Mouse (Mus musculus) MEL (cell line): ENCODE data around the gene G430095P16Rik.

Experiments used
- BHLHE40 ChIP-seq: IDR thresholded peaks from 2 replicates; pipeline ENCODE4 v1.6.1; 2012; ENCODE audit warnings: low read depth, mild to moderate bottlenecking, inconsistent platforms, low read length, improper control_type of control experiment, borderline replicate concordance
- CTCF ChIP-seq, 3 experiments: IDR thresholded peaks in 2 of 3; conservative IDR thresholded peaks in 1 of 3; 2 replicates each; pipeline ENCODE4 v1.5.1; 2011 to 2012; ENCODE audit warnings: low read length in 3 of 3, low read depth in 2 of 3, mild to moderate bottlenecking in 2 of 3, improper control_type of control experiment in 1 of 3, inconsistent platforms in 1 of 3, mixed read lengths in 1 of 3, moderate library complexity in 1 of 3; ENCODE audit not compliant: control insufficient read depth in 1 of 3, insufficient read depth in 1 of 3, poor library complexity in 1 of 3, severe bottlenecking in 1 of 3
- E2F4 ChIP-seq: IDR thresholded peaks from 2 replicates; pipeline ENCODE4 v1.6.1; 2011; ENCODE audit warnings: low read depth, low read length, improper control_type of control experiment, borderline replicate concordance
- EP300 ChIP-seq, 2 experiments: IDR thresholded peaks; 2 replicates each; pipeline ENCODE4 v1.6.1; 2011; ENCODE audit warnings: improper control_type of control experiment in 2 of 2, low read length in 2 of 2, low read depth in 1 of 2, mild to moderate bottlenecking in 1 of 2
- GATA1 ChIP-seq: IDR thresholded peaks from 2 replicates; pipeline ENCODE4 v1.6.1; 2011; ENCODE audit warnings: low read depth, low read length, improper control_type of control experiment
- KAT2A ChIP-seq: conservative IDR thresholded peaks from 2 replicates; pipeline ENCODE4 v1.6.1; 2012; ENCODE audit warnings: low read depth, low read length, improper control_type of control experiment, inconsistent platforms
- MAX ChIP-seq: IDR thresholded peaks from 2 replicates; pipeline ENCODE4 v1.6.1; 2011; ENCODE audit warnings: low read length, improper control_type of control experiment
- MXI1 ChIP-seq: IDR thresholded peaks from 2 replicates; pipeline ENCODE4 v1.6.1; 2011; ENCODE audit warnings: mild to moderate bottlenecking, low read depth, low read length, improper control_type of control experiment
- NELFE ChIP-seq: IDR thresholded peaks from 2 replicates; pipeline ENCODE4 v1.6.1; 2011; ENCODE audit warnings: low read depth, low read length, improper control_type of control experiment
- POLR2A ChIP-seq, 2 experiments: IDR thresholded peaks; 2 replicates each; pipeline ENCODE4 v1.6.1; 2011 to 2012; ENCODE audit warnings: low read length in 2 of 2, mild to moderate bottlenecking in 2 of 2, control low read depth in 1 of 2, improper control_type of control experiment in 1 of 2, low read depth in 1 of 2, moderate library complexity in 1 of 2; ENCODE audit not compliant: control insufficient read depth in 1 of 2, insufficient read depth in 1 of 2, poor library complexity in 1 of 2
- RAD21 ChIP-seq: IDR thresholded peaks from 2 replicates; pipeline ENCODE4 v1.6.1; 2011; ENCODE audit warnings: mild to moderate bottlenecking, low read depth, low read length, improper control_type of control experiment
- USF1 ChIP-seq: IDR thresholded peaks from 2 replicates; pipeline ENCODE4 v1.6.1; 2014; ENCODE audit warnings: low read depth, mild to moderate bottlenecking, inconsistent platforms, low read length, improper control_type of control experiment, moderate library complexity
- USF2 ChIP-seq, 2 experiments: IDR thresholded peaks; 2 replicates each; pipeline ENCODE4 v1.6.1; 2011 to 2012; ENCODE audit warnings: improper control_type of control experiment in 2 of 2, low read length in 2 of 2, borderline replicate concordance in 1 of 2, inconsistent platforms in 1 of 2, low read depth in 1 of 2, mild to moderate bottlenecking in 1 of 2; ENCODE audit not compliant: insufficient read depth in 1 of 2

- TF ChIP-seq MAX (no peak), MXI1 (no peak), CTCF (IDR thresholded peaks at IDR 0.05 in 2 of 3, conservative IDR thresholded peaks at IDR 0.05 in 1 of 3; ENCODE audit: control insufficient read depth in 1 of 3, insufficient read depth in 1 of 3, low read depth in 2 of 3, low read length in 3 of 3, poor library complexity in 1 of 3, severe bottlenecking in 1 of 3) (no peak), E2F4 (no peak), USF1 (no peak), NELFE (no peak), BHLHE40 (no peak), USF2 (IDR thresholded peaks at IDR 0.05; ENCODE audit: borderline replicate concordance in 1 of 2, insufficient read depth in 1 of 2, low read depth in 1 of 2, low read length in 2 of 2) (no peak), GATA1 (no peak), EP300 (IDR thresholded peaks at IDR 0.05; ENCODE audit: low read depth in 1 of 2, low read length in 2 of 2) (no peak), POLR2A (IDR thresholded peaks at IDR 0.05; ENCODE audit: control insufficient read depth in 1 of 2, insufficient read depth in 1 of 2, low read depth in 1 of 2, low read length in 2 of 2, poor library complexity in 1 of 2) (no peak), RAD21 (no peak), KAT2A (no peak)
These were observed 42.2 kb downstream of the G430095P16Rik start for GRCm38 (mm10) chr8:84764870-84765495.
